Mouse (Mus musculus) heart, embryonic 16.5 days (tissue): ENCODE data around the gene Gm47955. TPM values are rescaled to one million over a fixed set of nuclear protein-coding genes. Genes with fewer than 3 reads are reported as not detected.

Experiments
- polyA plus RNA-seq: library from polyadenylated mRNA; unstranded; fragments of >200 nt; fragmentation: Nextera tagmentation; extraction: Ambion mirVana; gene quantifications from 2 replicates; pipeline ENCODE4 v1.2.1, GENCODE M21; 2015

Gene Gm47955
- polyA plus RNA-seq, 1 experiment from 2014 or later, result not detected

Other genes starting within 250 kb of the Gm47955 start
- 237 and 262 TPM in 2 replicates for gene Mff, start 235.4 kb upstream of the Gm47955 start, polyA plus RNA-seq
- 0.67 TPM in 1 of 2 replicates, not detected in the other for gene Tm4sf20, start 191.8 kb upstream of the Gm47955 start, polyA plus RNA-seq
- gene Gm47791, start 189.0 kb upstream of the Gm47955 start, polyA plus RNA-seq, result not detected in 2 replicates
- gene Agfg1, start 120.8 kb upstream of the Gm47955 start, polyA plus RNA-seq, result 30.0 and 30.4 TPM in 2 replicates
- gene A030005L19Rik, start 47.0 kb upstream of the Gm47955 start, polyA plus RNA-seq, result not detected in 2 replicates
- not detected in 2 replicates for gene A030014E15Rik, start 35.4 kb upstream of the Gm47955 start, polyA plus RNA-seq
- not detected in 2 replicates for gene Gm6217, start 28.9 kb upstream of the Gm47955 start, polyA plus RNA-seq
- gene A030003K21Rik, start 16.9 kb upstream of the Gm47955 start, polyA plus RNA-seq, result not detected in 2 replicates
- not detected in 2 replicates for gene Gm7544, start 4.3 kb upstream of the Gm47955 start, polyA plus RNA-seq
- not detected in 2 replicates for gene Gm47959, start 40.3 kb downstream of the Gm47955 start, polyA plus RNA-seq
- gene Slc19a3, start 78.2 kb downstream of the Gm47955 start, polyA plus RNA-seq, result 2.0 and 2.2 TPM in 2 replicates
- not detected in 2 replicates for gene Krtap28-10, start 82.2 kb downstream of the Gm47955 start, polyA plus RNA-seq
- not detected in 2 replicates for gene Gm47969, start 84.6 kb downstream of the Gm47955 start, polyA plus RNA-seq
- gene A030005K14Rik, start 99.1 kb downstream of the Gm47955 start, polyA plus RNA-seq, result not detected in 2 replicates
- not detected in 2 replicates for gene Krtap28-13, start 100.6 kb downstream of the Gm47955 start, polyA plus RNA-seq
- gene Ccl20, start 156.5 kb downstream of the Gm47955 start, polyA plus RNA-seq, result not detected in 2 replicates
- 0.25 and 0.41 TPM in 2 replicates for gene Daw1, start 199.5 kb downstream of the Gm47955 start, polyA plus RNA-seq